9 mouse cellular contexts compared by ENCODE assay signal in the genomic region with DNA sequence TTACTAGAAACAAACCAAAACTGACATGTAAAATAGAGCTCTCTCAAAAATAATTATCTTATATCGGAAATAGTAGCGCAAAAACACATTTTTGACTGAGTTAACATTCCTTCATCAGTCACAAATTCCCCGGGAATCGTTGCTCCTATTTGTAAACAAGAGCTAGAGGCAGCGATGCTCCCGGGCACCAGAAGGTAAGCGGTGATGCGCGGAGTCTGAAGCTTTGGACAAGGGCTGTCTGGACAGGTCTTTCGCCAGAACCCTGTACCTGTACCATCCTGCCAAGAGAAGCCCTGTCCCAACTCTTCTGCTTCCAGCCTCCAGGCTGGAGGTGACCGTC. TPM values are rescaled to one million over a fixed set of nuclear protein-coding genes. Genes with fewer than 3 reads are reported as not detected.
DNase-seq lines count a peak whose midpoint lies in the region; ATAC-seq and TF ChIP-seq lines count a peak whose summit lies in the region.
"Had no signal": no experiment of that assay in that cellular context is flagged by ENCODE, and none has a peak within 500 bp of the region (broad histone marks: within the 10 kb centered on the region; RNA-seq: fewer than 3 reads in every experiment).

No protein-coding gene starts in this region.

- intact Hi-C loops in heart, postnatal 14 days (cut with DNase I): no loop called here

- no peak for TF ChIP-seq CTCF in bone marrow macrophage, adult 2 months (IDR thresholded peaks at IDR 0.05; ENCODE audit: low read depth, low read length)

- H3K9ac ChIP-seq in heart, embryonic 15.5 days: peak overlapping the region; percentile 54
- H3K9ac ChIP-seq in hindbrain, embryonic 11.5 days (ENCODE audit: low read depth, low read length): no peak overlapping the region
- H3K9ac ChIP-seq in midbrain, embryonic 12.5 days (replicated peaks): peak overlapping the region; percentile 59; the same call in 1 of the 2 replicates

- peak overlapping the region; percentile 58 for H3K4me3 ChIP-seq in heart, embryonic 15.5 days
- H3K4me3 ChIP-seq in bone marrow macrophage, adult 2 months (ENCODE audit: insufficient read depth, low read length): peak overlapping the region; percentile 64
- peak overlapping the region; percentile 45 for H3K4me3 ChIP-seq in hindbrain, embryonic 11.5 days (ENCODE audit: low read depth, low read length)
- peak overlapping the region; percentile 50 for H3K4me3 ChIP-seq in midbrain, embryonic 12.5 days

- no peak for ATAC-seq in heart, embryonic 15.5 days (replicated peaks; ENCODE audit: insufficient number of reproducible peaks, insufficient read depth, low FRiP score, low read depth)
- 0 out of 2 replicates have a peak, but pooled peaks have one; percentile 1 for ATAC-seq in hindbrain, embryonic 11.5 days (ENCODE audit: low FRiP score)
- ATAC-seq in midbrain, embryonic 12.5 days (ENCODE audit: low FRiP score, low read depth): no peak
- ATAC-seq in erythroid progenitor cell, adult 5-6 weeks (replicated peaks; ENCODE audit: low FRiP score, poor library complexity, severe bottlenecking): no peak
- ATAC-seq: Patski had no signal

- H3K27me3 ChIP-seq in heart, embryonic 15.5 days: peaks cover 47% of the 10 kb centered on the region
- H3K27me3 ChIP-seq in hindbrain, embryonic 11.5 days (ENCODE audit: control insufficient read depth, insufficient read depth, low read length): peaks cover 17% of the 10 kb centered on the region
- H3K27me3 ChIP-seq in midbrain, embryonic 12.5 days: peaks cover 41% of the 10 kb centered on the region
- H3K27me3 ChIP-seq: Patski had no signal

- no peak for DNase-seq in heart, postnatal 14 days
- no peak for DNase-seq in hindbrain, embryonic 11.5 days (ENCODE audit: low spot score)
- no peak for DNase-seq in adrenal gland, postnatal 10 days
- DNase-seq in ovary, postnatal 14 days (ENCODE audit: low spot score): no peak

- no peaks in the 10 kb centered on the region for H3K9me3 ChIP-seq in heart, embryonic 15.5 days (replicated peaks)
- H3K9me3 ChIP-seq in hindbrain, embryonic 11.5 days (ENCODE audit: control insufficient read depth, low read length): no peaks in the 10 kb centered on the region
- no peaks in the 10 kb centered on the region for H3K9me3 ChIP-seq in midbrain, embryonic 12.5 days

- no peaks in the 10 kb centered on the region for H3K36me3 ChIP-seq in heart, embryonic 15.5 days
- H3K36me3 ChIP-seq in hindbrain, embryonic 11.5 days (ENCODE audit: control insufficient read depth, insufficient read depth, low read length): no peaks in the 10 kb centered on the region
- H3K36me3 ChIP-seq in midbrain, embryonic 12.5 days: no peaks in the 10 kb centered on the region

- peak overlapping the region; percentile 98 for H3K4me2 ChIP-seq in heart, embryonic 15.5 days
- peak overlapping the region; percentile 90 for H3K4me2 ChIP-seq in hindbrain, embryonic 11.5 days (replicated peaks; ENCODE audit: low read depth, low read length)
- H3K4me2 ChIP-seq in midbrain, embryonic 12.5 days (replicated peaks): peak overlapping the region; percentile 92

- H3K27ac ChIP-seq in heart, embryonic 15.5 days: no peak overlapping the region
- no peak overlapping the region for H3K27ac ChIP-seq in bone marrow macrophage, adult 2 months (ENCODE audit: insufficient read depth, low read depth, low read length)
- no peak overlapping the region for H3K27ac ChIP-seq in hindbrain, embryonic 11.5 days (ENCODE audit: low read depth, low read length)
- no peak overlapping the region for H3K27ac ChIP-seq in midbrain, embryonic 12.5 days (replicated peaks)

- peaks cover 17% of the 10 kb centered on the region for H3K4me1 ChIP-seq in heart, embryonic 15.5 days (replicated peaks)
- H3K4me1 ChIP-seq in bone marrow macrophage, adult 2 months (ENCODE audit: control insufficient read depth, insufficient read depth, low read length): peaks cover 21% of the 10 kb centered on the region
- H3K4me1 ChIP-seq in hindbrain, embryonic 11.5 days (replicated peaks; ENCODE audit: control insufficient read depth, insufficient read depth, low read length): peaks cover 7% of the 10 kb centered on the region; the same call in 1 of the 2 replicates
- peaks cover 18% of the 10 kb centered on the region for H3K4me1 ChIP-seq in midbrain, embryonic 12.5 days

- WGBS in heart, embryonic 15.5 days: 12% methylated on average over 11 of the region's 11 CpGs
- WGBS in hindbrain, embryonic 11.5 days: 9% methylated on average over 11 of the region's 11 CpGs
- WGBS in midbrain, embryonic 12.5 days: 15% methylated on average over 11 of the region's 11 CpGs

- no peak for TF ChIP-seq POLR2A in bone marrow macrophage, adult 2 months (IDR thresholded peaks at IDR 0.05; ENCODE audit: borderline replicate concordance, low read depth, low read length)

RNA-seq across cellular contexts. Expression of a gene that starts 0.7 kb away (rescaled TPM):
- 0.43 and 0.74 TPM in 2 replicates for polyA plus RNA-seq in heart, embryonic 15.5 days (2015; fragmentation: Nextera tagmentation; extraction: Ambion mirVana)
- under 1 TPM; 0.19 to 0.20 TPM for total RNA-seq in heart, postnatal 14 days (2021)
- polyA plus RNA-seq in bone marrow macrophage, adult 2 months (2012; ENCODE audit: insufficient read depth, insufficient read length, missing spikeins): 1.8 and 2.4 TPM in 2 replicates
- 0.59 and 0.82 TPM in 2 replicates for polyA plus RNA-seq in hindbrain, embryonic 11.5 days (2014; fragmentation: Nextera tagmentation; extraction: Ambion mirVana)
- 0.55 and 0.89 TPM in 2 replicates for polyA plus RNA-seq in midbrain, embryonic 12.5 days (2016; fragmentation: Nextera tagmentation; extraction: Ambion mirVana)
- total RNA-seq in adrenal gland, postnatal 10 days (2021): 1 to 10 TPM; 2.0 to 2.2 TPM
- total RNA-seq in erythroid progenitor cell, adult 5-6 weeks (2015; ENCODE audit: low replicate concordance): 1.4 and 3.4 TPM in 2 replicates
- not detected in 2 replicates for total RNA-seq in erythroid progenitor cell, adult 5-6 weeks (2017; ENCODE audit: low replicate concordance)

RNA-seq across cellular contexts. Expression of a gene that starts 15.9 kb away (rescaled TPM):
- 5.4 and 6.7 TPM in 2 replicates for polyA plus RNA-seq in heart, embryonic 15.5 days (2015; fragmentation: Nextera tagmentation; extraction: Ambion mirVana)
- total RNA-seq in heart, postnatal 14 days (2021): 1 to 10 TPM; 9.2 to 9.3 TPM
- 10.5 and 12.0 TPM in 2 replicates for polyA plus RNA-seq in bone marrow macrophage, adult 2 months (2012; ENCODE audit: insufficient read depth, insufficient read length, missing spikeins)
- polyA plus RNA-seq in hindbrain, embryonic 11.5 days (2014; fragmentation: Nextera tagmentation; extraction: Ambion mirVana): 11.0 and 11.7 TPM in 2 replicates
- polyA plus RNA-seq in midbrain, embryonic 12.5 days (2016; fragmentation: Nextera tagmentation; extraction: Ambion mirVana): 11.7 and 12.5 TPM in 2 replicates
- total RNA-seq in adrenal gland, postnatal 10 days (2021): 10 to 100 TPM; 15.7 to 19.9 TPM
- 3.2 and 3.4 TPM in 2 replicates for total RNA-seq in erythroid progenitor cell, adult 5-6 weeks (2015; ENCODE audit: low replicate concordance)
- 4.6 and 12.7 TPM in 2 replicates for total RNA-seq in erythroid progenitor cell, adult 5-6 weeks (2017; ENCODE audit: low replicate concordance)
